Mouse (Mus musculus) lung, postnatal 0 days (tissue): Measurements from ENCODE around the gene Tia1. TPM values are rescaled to one million over a fixed set of nuclear protein-coding genes. Genes with fewer than 3 reads are reported as not detected.

Source experiments
- ATAC-seq: fragments of 200-750 bp; cut with Nextera tagmentation; 2 replicates; pipeline ENCODE4 v1.8.0; 2017; ENCODE audit warnings: moderate library complexity
- DNase-seq: peaks from one replicate; pipeline ENCODE4 v3.0.0-alpha.2; 2016; ENCODE audit warnings: low spot score
- H3K27ac ChIP-seq: fragments of 300-500 bp; sonication (generic); 2 replicates; pipeline ENCODE4 v1.5.1; 2014; ENCODE audit warnings: antibody characterized with exemption, mild to moderate bottlenecking, low read length, mixed read lengths
- H3K27me3 ChIP-seq: fragments of 300-500 bp; sonication (generic); replicated peaks from 2 replicates; pipeline ENCODE4 v1.6.1; 2014; ENCODE audit warnings: low read length, mixed read lengths; ENCODE audit not compliant: insufficient read depth
- H3K36me3 ChIP-seq: fragments of 300-500 bp; sonication (generic); 2 replicates; pipeline ENCODE4 v1.6.1; 2014; ENCODE audit warnings: low read length, mixed read lengths; ENCODE audit not compliant: insufficient read depth
- H3K4me1 ChIP-seq: fragments of 300-500 bp; sonication (generic); 2 replicates; pipeline ENCODE4 v1.6.1; 2014; ENCODE audit warnings: antibody characterized with exemption, low read depth, low read length, mixed read lengths; ENCODE audit not compliant: insufficient read depth
- H3K4me2 ChIP-seq: fragments of 300-500 bp; sonication (generic); replicated peaks from 2 replicates; pipeline ENCODE4 v1.6.1; 2014; ENCODE audit warnings: low read depth, mild to moderate bottlenecking, low read length, moderate library complexity, mixed read lengths
- H3K4me3 ChIP-seq: fragments of 300-500 bp; sonication (generic); 2 replicates; pipeline ENCODE4 v1.5.1; 2014; ENCODE audit warnings: low read depth, low read length
- H3K9ac ChIP-seq: fragments of 300-500 bp; sonication (generic); replicated peaks from 2 replicates; pipeline ENCODE4 v1.6.1; 2014; ENCODE audit warnings: low read depth, mild to moderate bottlenecking
- H3K9me3 ChIP-seq: fragments of 300-500 bp; sonication (generic); 2 replicates; pipeline ENCODE4 v1.6.1; 2016; ENCODE audit warnings: low read length, mixed read lengths
- CTCF ChIP-seq: IDR thresholded peaks from 2 replicates; pipeline ENCODE4 v1.5.1; 2016; ENCODE audit warnings: antibody characterized with exemption, mild to moderate bottlenecking
- EP300 ChIP-seq: IDR thresholded peaks from 2 replicates; pipeline ENCODE4 v1.6.1; 2016; ENCODE audit warnings: antibody characterized with exemption, mild to moderate bottlenecking, control low read depth
- WGBS: fragments of 180-500 bp; shearing (Covaris S2); extraction: QIAGEN DNeasy Blood & Tissue Kit; methylation state at CpG from one replicate; pipeline ENCODE4 v1.1.7; 2014; 5-methylcytosine and 5-hydroxymethylcytosine counted together
- polyA plus RNA-seq: library from polyadenylated mRNA; unstranded; fragments of >200 nt; fragmentation: Nextera tagmentation; extraction: Ambion mirVana; gene quantifications from 2 replicates; pipeline ENCODE4 v1.2.1, GENCODE M21; 2015

The Tia1 gene
- polyA plus RNA-seq, 1 experiment from 2014 or later: 59.1 TPM

DNA sequence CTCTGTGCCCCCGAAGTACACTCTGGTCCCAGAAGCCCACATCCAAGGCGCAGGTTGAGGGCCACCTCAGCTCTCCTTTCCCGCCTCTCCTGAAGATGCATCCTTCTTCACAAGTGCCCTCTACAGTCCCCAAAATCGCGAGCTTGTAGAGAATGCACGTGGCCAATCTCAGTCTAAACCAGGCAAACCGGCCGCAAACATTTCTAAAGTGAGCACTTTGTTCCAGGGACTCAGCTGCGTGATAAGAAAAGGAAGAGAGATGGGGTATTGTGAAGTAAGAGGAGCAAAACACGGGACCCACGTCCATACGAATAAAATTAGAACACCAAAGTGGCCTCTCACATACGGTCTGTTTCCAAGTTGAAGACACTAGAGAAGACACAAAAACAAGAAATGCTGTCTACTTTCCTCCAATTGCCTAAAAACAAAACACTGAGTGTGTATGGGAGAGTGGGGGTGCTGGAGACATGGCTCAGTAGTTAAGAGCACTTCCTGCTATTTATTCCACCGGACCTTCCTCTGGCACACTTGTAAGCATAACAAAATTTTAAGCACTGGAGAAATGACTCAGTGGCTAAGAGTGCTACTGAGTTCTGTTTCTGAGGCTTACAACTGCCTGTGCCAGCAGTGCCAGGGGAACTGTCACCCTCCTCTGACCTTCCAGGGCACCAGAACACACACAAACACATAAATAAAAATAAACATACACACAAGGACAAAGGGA is 6.6 kb upstream of the Tia1 start:
- Histone ChIP-seq H3K4me3 (peak overlapping the region; percentile 61), H3K27ac (peak overlapping the region; percentile 44), H3K4me2 (peak overlapping the region; percentile 72), H3K27me3 (no peaks in the 10 kb centered on the region), H3K9ac (0 out of 2 replicates have a peak overlapping the region, but pooled peaks have one; percentile 39), H3K9me3 (no peaks in the 10 kb centered on the region), H3K36me3 (no peaks in the 10 kb centered on the region), H3K4me1 (peaks cover 14% of the 10 kb centered on the region; the same call in 1 of the 2 replicates)
- DNase-seq (peak; percentile 41), ATAC-seq (peak; percentile 24)
- 2% methylated on average over 14 of the region's 14 CpGs for WGBS
- TF ChIP-seq CTCF (no peak; the same call in 1 of the 2 replicates), EP300 (no peak)

DNA sequence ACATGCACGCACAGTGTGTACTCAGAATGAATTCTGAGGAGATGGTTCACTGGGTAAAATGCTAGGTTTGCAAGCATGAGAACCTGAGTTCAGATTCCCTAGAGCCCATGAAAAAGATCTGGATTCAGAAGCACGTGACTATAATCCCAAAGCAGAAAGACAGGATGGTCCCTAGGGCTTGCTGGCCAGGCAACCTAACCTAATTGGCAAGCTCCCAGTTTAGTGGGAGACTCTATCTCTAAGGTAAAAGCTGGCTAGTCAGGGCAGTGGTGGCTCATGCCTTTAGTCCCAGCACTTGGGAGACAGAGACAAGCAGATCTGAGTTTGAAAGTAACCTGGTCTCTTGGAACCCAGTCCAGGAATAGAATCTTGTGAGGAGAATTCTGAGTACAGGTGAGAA is 5.0 kb upstream of the Tia1 start:
- no peak overlapping the region for H3K27ac ChIP-seq
- TF ChIP-seq EP300: no peak
- H3K4me1 ChIP-seq: peaks cover 14% of the 10 kb centered on the region; the same call in 1 of the 2 replicates
- ATAC-seq (no peak), DNase-seq (no peak)
- no peaks in the 10 kb centered on the region for H3K9me3 ChIP-seq
- 84% methylated on average over 2 of the region's 2 CpGs for WGBS
- H3K36me3 ChIP-seq: no peaks in the 10 kb centered on the region
- no peak overlapping the region for H3K9ac ChIP-seq
- H3K4me3 ChIP-seq: no peak overlapping the region
- H3K27me3 ChIP-seq: no peaks in the 10 kb centered on the region
- H3K4me2 ChIP-seq: no peak overlapping the region

DNA sequence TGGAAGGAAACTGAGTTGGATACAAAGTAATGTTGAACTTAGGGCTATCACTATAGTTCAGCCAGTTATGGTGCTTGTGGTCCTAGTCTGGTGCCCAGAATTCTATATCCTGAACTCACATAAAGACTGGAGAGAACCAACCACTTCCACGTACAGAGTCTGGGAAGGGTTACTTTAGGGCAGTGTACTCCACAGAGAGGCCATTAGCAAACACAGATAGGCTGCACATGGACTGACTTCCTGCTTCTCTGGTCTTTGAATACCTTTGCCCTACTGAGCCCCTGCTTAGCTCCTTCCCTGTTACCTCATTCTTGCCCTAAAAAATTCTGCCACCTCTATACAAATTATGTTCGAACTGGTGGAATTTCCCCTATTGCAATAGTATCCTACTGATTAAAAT is 4.0 kb upstream of the Tia1 start:
- Histone ChIP-seq H3K9ac (no peak overlapping the region), H3K27me3 (no peaks in the 10 kb centered on the region), H3K4me3 (no peak overlapping the region), H3K4me1 (peaks cover 14% of the 10 kb centered on the region; the same call in 1 of the 2 replicates), H3K36me3 (no peaks in the 10 kb centered on the region), H3K4me2 (no peak overlapping the region), H3K27ac (no peak overlapping the region), H3K9me3 (no peaks in the 10 kb centered on the region)
- TF ChIP-seq EP300 (no peak), CTCF (no peak)
- DNase-seq (no peak), ATAC-seq (no peak)
- WGBS: 54% methylated on average over 2 of the region's 2 CpGs

DNA sequence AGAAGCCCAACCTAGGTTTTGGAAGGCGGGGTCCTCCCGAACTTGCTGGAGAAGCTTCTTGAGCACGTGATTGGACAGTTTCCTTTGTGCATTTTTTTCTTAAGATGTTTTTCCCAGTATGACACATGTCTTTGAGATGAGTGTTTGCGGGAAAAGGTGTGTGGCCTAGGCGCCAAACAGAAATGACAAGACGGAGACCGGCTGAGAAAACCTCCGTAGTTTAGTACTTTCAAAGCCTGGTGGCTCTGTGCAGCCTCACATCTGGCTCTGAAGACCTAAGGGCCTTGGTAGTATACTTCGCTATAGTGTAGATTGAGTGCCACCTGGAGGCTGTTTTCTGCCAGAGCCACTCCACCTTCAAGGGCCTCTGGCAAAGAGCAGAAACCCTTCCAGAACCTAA is 3.0 kb upstream of the Tia1 start:
- peak; percentile 30 for ATAC-seq
- WGBS: 3% methylated on average over 9 of the region's 9 CpGs
- Histone ChIP-seq H3K27ac (no peak overlapping the region), H3K36me3 (no peaks in the 10 kb centered on the region), H3K4me3 (no peak overlapping the region), H3K9me3 (no peaks in the 10 kb centered on the region), H3K4me2 (peak overlapping the region; percentile 40), H3K9ac (no peak overlapping the region), H3K4me1 (peaks cover 11% of the 10 kb centered on the region; the same call in 1 of the 2 replicates), H3K27me3 (no peaks in the 10 kb centered on the region)
- peak; percentile 91 for DNase-seq
- TF ChIP-seq EP300: no peak
- peak; percentile 80 for TF ChIP-seq CTCF

DNA sequence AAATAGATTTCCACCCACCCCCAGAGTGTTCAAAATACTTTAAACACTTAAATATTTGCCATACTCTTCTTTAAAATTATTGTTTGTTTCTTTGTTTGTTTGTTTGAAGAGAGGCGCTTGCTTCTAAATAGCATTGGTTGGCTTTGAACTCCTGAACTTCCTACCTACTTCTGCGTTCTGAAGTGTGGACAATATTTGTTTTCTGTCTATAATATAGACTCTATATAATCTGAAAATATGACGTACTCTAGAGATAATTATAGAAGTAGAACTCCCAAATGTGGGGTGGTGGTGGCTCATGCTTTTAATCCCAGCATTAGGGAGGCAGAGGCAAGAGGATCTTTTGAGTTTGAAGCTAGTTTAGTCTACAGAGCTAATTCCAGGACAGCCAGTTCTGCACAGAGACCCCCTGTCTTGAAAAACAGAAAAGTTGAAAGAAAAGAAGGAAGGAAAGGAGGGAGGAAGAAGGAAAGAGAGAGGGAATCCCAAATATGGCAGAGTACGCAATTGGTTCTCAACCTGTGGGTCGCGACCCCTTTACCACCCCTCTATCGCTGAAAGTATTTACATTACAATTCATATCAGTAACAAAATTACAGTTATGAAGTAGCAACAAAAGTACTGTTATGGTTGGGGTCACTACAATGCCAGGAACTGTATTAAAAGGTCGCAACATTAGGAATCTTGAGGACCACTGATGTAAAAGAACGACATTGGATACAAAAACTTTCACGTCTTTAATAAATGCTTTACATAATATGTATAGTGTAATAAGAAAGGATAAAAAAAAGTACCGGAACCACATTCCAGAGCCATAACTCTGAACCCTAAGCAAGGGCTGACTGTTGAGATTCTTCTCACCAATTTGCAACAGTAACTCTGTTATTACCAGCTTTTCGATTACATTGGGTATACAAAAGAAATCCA is 1.1 kb upstream of the Tia1 start:
- Histone ChIP-seq H3K9me3 (no peaks in the 10 kb centered on the region), H3K9ac (no peak overlapping the region), H3K4me1 (no peaks in the 10 kb centered on the region), H3K27me3 (no peaks in the 10 kb centered on the region), H3K4me2 (peak overlapping the region; percentile 59), H3K27ac (no peak overlapping the region), H3K36me3 (no peaks in the 10 kb centered on the region), H3K4me3 (peak overlapping the region; percentile 85)
- no peak for TF ChIP-seq EP300
- TF ChIP-seq CTCF: no peak
- WGBS: 27% methylated on average over 12 of the region's 12 CpGs
- ATAC-seq (no peak), DNase-seq (no peak)

DNA sequence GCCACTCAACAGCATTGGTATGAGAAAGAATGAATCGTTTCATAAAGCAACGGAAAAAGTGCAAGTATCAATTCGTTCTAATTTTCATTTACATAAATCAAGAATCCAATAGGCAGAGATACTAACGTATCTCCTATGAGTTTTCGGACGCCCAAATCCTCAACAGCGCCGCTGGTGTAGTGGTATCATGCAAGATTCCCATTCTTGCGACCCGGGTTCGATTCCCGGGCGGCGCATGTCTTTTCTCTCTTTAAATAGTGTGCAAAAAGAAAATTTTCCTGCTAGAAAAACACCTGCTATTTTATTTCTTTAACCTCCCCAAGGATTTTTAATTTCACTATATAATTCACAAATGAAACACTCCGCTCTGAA is 305 bp upstream of the Tia1 start:
- peak overlapping the region; percentile 59 for H3K4me2 ChIP-seq
- TF ChIP-seq EP300 (no peak), CTCF (peak; percentile 18; the same call in 1 of the 2 replicates)
- peak overlapping the region; percentile 85 for H3K4me3 ChIP-seq
- H3K27me3 ChIP-seq: no peaks in the 10 kb centered on the region
- WGBS: 1% methylated on average over 15 of the region's 15 CpGs
- H3K36me3 ChIP-seq: no peaks in the 10 kb centered on the region
- H3K4me1 ChIP-seq: no peaks in the 10 kb centered on the region
- ATAC-seq (peak; percentile 66), DNase-seq (no peak)
- H3K9ac ChIP-seq: peak overlapping the region; percentile 94; the same call in 1 of the 2 replicates
- H3K27ac ChIP-seq: peak overlapping the region; percentile 99; the same call in 1 of the 2 replicates
- no peaks in the 10 kb centered on the region for H3K9me3 ChIP-seq
